Mouse (Mus musculus) cortical plate, adult 2 months (tissue): ENCODE data around the gene Asns. TPM values are rescaled to one million over a fixed set of nuclear protein-coding genes. Genes with fewer than 3 reads are reported as not detected.
"Not testable (repeated sequence)": the region's sequence is repeated elsewhere in the genome, so short reads cannot be mapped to it uniquely, and the experiment has no call there.

Experiments
- H3K27ac ChIP-seq: fragments of 200-500 bp; 2 replicates; pipeline ENCODE4 v1.5.1; 2012; ENCODE audit warnings: low read length, control low read depth, inconsistent platforms; ENCODE audit not compliant: insufficient read depth
- H3K4me1 ChIP-seq: fragments of 200-500 bp; 2 replicates; pipeline ENCODE4 v1.6.1; 2011; ENCODE audit warnings: low read length; ENCODE audit not compliant: control insufficient read depth, insufficient read depth
- H3K4me3 ChIP-seq: fragments of 200-500 bp; 2 replicates; pipeline ENCODE4 v1.5.1; 2011; ENCODE audit warnings: mild to moderate bottlenecking, low read length, control low read depth; ENCODE audit not compliant: insufficient read depth
- CTCF ChIP-seq: fragments of 200-500 bp; IDR thresholded peaks from 2 replicates; pipeline ENCODE4 v1.5.1; 2011; ENCODE audit warnings: mild to moderate bottlenecking, control low read depth, low read length; ENCODE audit not compliant: insufficient read depth; ENCODE audit errors: extremely low read depth
- POLR2A ChIP-seq: fragments of 200-500 bp; IDR thresholded peaks from 2 replicates; pipeline ENCODE4 v1.6.1; 2011; ENCODE audit warnings: mild to moderate bottlenecking, low read length, control low read depth; ENCODE audit not compliant: insufficient read depth; ENCODE audit errors: extremely low read depth
- polyA plus RNA-seq: library from polyadenylated mRNA; depleted of rRNA; stranded (reverse); fragments of >200 nt; gene quantifications from 2 replicates; pipeline ENCODE4 v1.2.3, GENCODE M21; 2012

Gene Asns
- polyA plus RNA-seq, 1 experiment, result 88.9 TPM

- TF ChIP-seq POLR2A (no peak), CTCF (no peak)
- no peak overlapping the region for H3K4me3 ChIP-seq
- H3K27ac ChIP-seq, result no peak overlapping the region
- no peaks in the 10 kb centered on the region for H3K4me1 ChIP-seq
Measured at GRCm38 (mm10) chr6:7690456-7690855, 2.6 kb downstream of the Asns start.

- H3K4me3 ChIP-seq, result no peak overlapping the region
- no peaks in the 10 kb centered on the region for H3K4me1 ChIP-seq
- no peak overlapping the region for H3K27ac ChIP-seq
- TF ChIP-seq CTCF (no peak), POLR2A (no peak)
Measured at GRCm38 (mm10) chr6:7689180-7689579, 3.9 kb downstream of the Asns start.

- no peak overlapping the region for H3K4me3 ChIP-seq
- TF ChIP-seq POLR2A (no peak), CTCF (no peak)
- no peak overlapping the region for H3K27ac ChIP-seq
- H3K4me1 ChIP-seq, result no peaks in the 10 kb centered on the region
Measured at GRCm38 (mm10) chr6:7686047-7686446, 7.0 kb downstream of the Asns start.

GRCm38 (mm10) chr6:7676194-7676901, 16.7 kb downstream of the Asns start:
- no peak overlapping the region for H3K27ac ChIP-seq
- TF ChIP-seq POLR2A (no peak), CTCF (no peak)
- no peak overlapping the region for H3K4me3 ChIP-seq
- no peaks in the 10 kb centered on the region for H3K4me1 ChIP-seq

- no peak overlapping the region for H3K27ac ChIP-seq
- H3K4me3 ChIP-seq, result no peak overlapping the region
- no peaks in the 10 kb centered on the region for H3K4me1 ChIP-seq
- no peak for TF ChIP-seq CTCF
- TF ChIP-seq POLR2A, result no peak
Measured at GRCm38 (mm10) chr6:7672438-7673253, 20.4 kb downstream of the Asns start.

GRCm38 (mm10) chr6:7671429-7671828, 21.6 kb downstream of the Asns start:
- H3K4me3 ChIP-seq, result no peak overlapping the region
- H3K27ac ChIP-seq, result no peak overlapping the region
- TF ChIP-seq POLR2A (no peak), CTCF (no peak)
- H3K4me1 ChIP-seq, result no peaks in the 10 kb centered on the region

GRCm38 (mm10) chr6:7670588-7670987, 22.5 kb downstream of the Asns start:
- H3K27ac ChIP-seq, result no peak overlapping the region
- no peak overlapping the region for H3K4me3 ChIP-seq
- no peaks in the 10 kb centered on the region for H3K4me1 ChIP-seq
- TF ChIP-seq POLR2A (no peak), CTCF (0 out of 2 replicates have a peak, but pooled peaks have one; percentile 8)

- H3K27ac ChIP-seq, result no peak overlapping the region
- H3K4me3 ChIP-seq, result no peak overlapping the region
- TF ChIP-seq CTCF (no peak), POLR2A (no peak)
- no peaks in the 10 kb centered on the region for H3K4me1 ChIP-seq
Measured at GRCm38 (mm10) chr6:7669721-7670120, 23.3 kb downstream of the Asns start.

- TF ChIP-seq POLR2A, result no peak
- no peak for TF ChIP-seq CTCF
- Histone ChIP-seq H3K4me1 (no peaks in the 10 kb centered on the region), H3K27ac (no peak overlapping the region), H3K4me3 (no peak overlapping the region)
Measured at GRCm38 (mm10) chr6:7668332-7668731, 24.7 kb downstream of the Asns start.

GRCm38 (mm10) chr6:7665902-7666301, 27.2 kb downstream of the Asns start:
- not testable (repeated sequence) for H3K27ac ChIP-seq, H3K4me1 ChIP-seq, H3K4me3 ChIP-seq
